Mouse (Mus musculus) heart, adult 2 months (tissue): ENCODE data around the gene H2afx. TPM values are rescaled to one million over a fixed set of nuclear protein-coding genes. Genes with fewer than 3 reads are reported as not detected.
"Not testable (repeated sequence)": the region's sequence is repeated elsewhere in the genome, so short reads cannot be mapped to it uniquely, and the experiment has no call there.

ENCODE experiments used
- DNase-seq, 2 experiments: peaks; one replicate each; pipeline ENCODE4 v3.0.0; 2021
- H3K27ac ChIP-seq: fragments of 200-600 bp; 2 replicates; pipeline ENCODE4 v1.8.1; 2022
- H3K27me3 ChIP-seq: fragments of 200-500 bp; 2 replicates; pipeline ENCODE4 v1.6.1; 2012; ENCODE audit warnings: mild to moderate bottlenecking, low read length, inconsistent platforms, mixed read lengths; ENCODE audit not compliant: control insufficient read depth, insufficient read depth
- H3K36me3 ChIP-seq: fragments of 200-500 bp; 2 replicates; pipeline ENCODE4 v1.6.1; 2012; ENCODE audit warnings: low read length, inconsistent platforms; ENCODE audit not compliant: control insufficient read depth, insufficient read depth
- H3K4me1 ChIP-seq: fragments of 200-500 bp; 2 replicates; pipeline ENCODE4 v1.6.1; 2011; ENCODE audit warnings: low read length; ENCODE audit not compliant: control insufficient read depth, insufficient read depth
- H3K4me3 ChIP-seq: fragments of 200-600 bp; 2 replicates; pipeline ENCODE4 v1.8.1; 2022
- H3K79me2 ChIP-seq: fragments of 200-500 bp; replicated peaks from 2 replicates; pipeline ENCODE4 v1.6.1; 2012; ENCODE audit warnings: mild to moderate bottlenecking, inconsistent platforms, low read length, moderate library complexity, mixed read lengths; ENCODE audit not compliant: control insufficient read depth, insufficient read depth
- H3K9ac ChIP-seq: fragments of 200-500 bp; 2 replicates; pipeline ENCODE4 v1.6.1; 2012; ENCODE audit warnings: low read depth, mild to moderate bottlenecking, control low read depth, inconsistent platforms, low read length, mixed read lengths
- CTCF ChIP-seq: fragments of 200-600 bp; IDR thresholded peaks from 2 replicates; pipeline ENCODE4 v1.8.1; 2022; ENCODE audit warnings: antibody characterized with exemption, mild to moderate bottlenecking, moderate library complexity
- EP300 ChIP-seq: fragments of 200-500 bp; IDR thresholded peaks from 2 replicates; pipeline ENCODE4 v1.6.1; 2011; ENCODE audit warnings: low read depth, low read length, control low read depth; ENCODE audit not compliant: insufficient read depth
- POLR2A ChIP-seq: fragments of 200-500 bp; IDR thresholded peaks from 2 replicates; pipeline ENCODE4 v1.6.1; 2011; ENCODE audit warnings: mild to moderate bottlenecking, low read depth, low read length, control low read depth; ENCODE audit not compliant: insufficient read depth
- WGBS: fragments of 180-500 bp; shearing (Covaris S2); methylation state at CpG from one replicate; pipeline ENCODE4 v1.1.7; 2018; 5-methylcytosine and 5-hydroxymethylcytosine counted together
- intact Hi-C: fragments of 180-260 bp; cut with DNase I; formaldehyde crosslinking; loops from one replicate; pipeline ENCODE4 v1.15.1; 2025
- polyA plus RNA-seq: library from polyadenylated mRNA; depleted of rRNA; stranded (reverse); fragments of >200 nt; gene quantifications from 2 replicates; pipeline ENCODE4 v1.2.3, GENCODE M21; 2012
- total RNA-seq, 2 experiments: library from RNA; stranded (reverse); gene quantifications; 2 replicates each; pipeline ENCODE4 v1.2.3; 2021

H2afx gene
- total and polyA plus RNA-seq, 3 experiments: 12.8 to 14.2 (median 12.8) TPM

DNA sequence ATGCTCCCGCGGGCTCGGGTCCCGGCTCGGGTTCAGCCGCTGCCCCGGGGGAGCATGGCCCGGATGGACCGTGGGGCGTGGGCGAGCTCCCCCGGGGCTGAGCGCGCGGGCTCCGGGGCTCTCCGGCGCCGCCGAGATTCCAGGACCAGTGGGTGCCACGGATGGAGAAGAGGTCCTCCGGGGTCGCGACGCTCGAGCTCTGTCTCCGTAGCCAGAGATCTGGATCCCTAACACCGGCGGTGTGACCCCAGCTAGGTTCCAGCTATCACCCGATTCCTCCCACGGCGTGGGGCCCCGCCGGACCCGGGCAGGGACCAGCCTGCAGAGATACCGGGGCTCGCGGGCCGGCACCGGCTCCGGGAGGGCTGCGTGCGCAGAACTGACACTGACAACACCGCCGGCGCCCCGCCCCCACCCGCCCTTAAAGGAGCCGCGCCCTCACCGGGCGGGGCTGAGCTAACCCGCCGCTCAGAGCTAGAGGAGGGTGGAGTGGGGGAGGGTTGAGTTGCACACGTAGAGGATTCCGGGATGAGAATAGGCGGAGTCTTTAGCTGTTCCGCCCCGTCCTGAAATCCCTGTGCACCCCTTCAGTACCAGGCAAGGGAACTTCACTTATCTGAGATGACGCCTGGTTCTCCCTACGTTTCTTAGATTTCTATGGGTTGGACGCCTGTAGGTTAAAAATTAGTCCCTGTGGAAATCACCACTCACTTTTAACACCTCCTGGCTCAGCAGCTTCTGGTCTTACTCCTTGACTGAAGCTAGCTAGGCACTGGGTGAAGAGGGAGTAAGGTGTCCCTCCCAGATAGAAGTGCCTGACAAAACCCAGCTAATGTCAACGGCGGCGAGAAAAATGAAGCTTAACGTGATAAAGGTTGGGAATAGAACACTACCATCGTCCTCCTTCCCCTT lies 14.4 kb upstream of the H2afx start, which contains the start of gene C2cd2l:
C2cd2l (minus strand) TSS at position 399 of the 912 bp plus-strand sequence.
- Histone ChIP-seq H3K4me1 (peaks cover 7% of the 10 kb centered on the region), H3K27me3 (no peaks in the 10 kb centered on the region), H3K9ac (peak within 1 kb of the TSS; percentile 95), H3K27ac (peak within 1 kb of the TSS; percentile 97), H3K36me3 (no peaks in the 10 kb centered on the region), H3K4me3 (peak within 1 kb of the TSS; percentile 95), H3K79me2 (peaks cover 2% of the 10 kb centered on the region)
- DNase-seq: peak; percentile 89 to 93
- under 1% methylated on average over 67 of the region's 67 CpGs for WGBS
- intact Hi-C loops: no loop called here
- TF ChIP-seq CTCF (no peak), POLR2A (peak; percentile 54), EP300 (peak; percentile 65; the same call in 1 of the 2 replicates)

DNA sequence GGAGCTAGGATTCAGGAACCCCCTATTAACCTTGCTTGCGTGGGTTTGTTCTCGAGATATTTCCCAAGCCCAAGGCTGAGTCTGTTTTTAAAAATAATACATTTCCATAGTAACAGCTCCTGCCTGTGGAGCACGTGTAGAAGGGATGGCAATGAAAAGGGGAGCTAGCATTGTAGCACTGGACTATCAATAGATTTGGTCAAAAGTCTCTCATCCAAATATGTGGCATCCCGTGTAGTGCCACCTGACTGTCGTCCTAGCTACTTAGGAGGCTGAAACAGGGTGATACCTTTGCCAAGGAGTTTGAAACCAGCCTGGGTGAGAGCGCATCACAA lies 13.7 kb upstream of the H2afx start:
- 17% methylated on average over 6 of the region's 6 CpGs for WGBS
- no peak for DNase-seq

DNA sequence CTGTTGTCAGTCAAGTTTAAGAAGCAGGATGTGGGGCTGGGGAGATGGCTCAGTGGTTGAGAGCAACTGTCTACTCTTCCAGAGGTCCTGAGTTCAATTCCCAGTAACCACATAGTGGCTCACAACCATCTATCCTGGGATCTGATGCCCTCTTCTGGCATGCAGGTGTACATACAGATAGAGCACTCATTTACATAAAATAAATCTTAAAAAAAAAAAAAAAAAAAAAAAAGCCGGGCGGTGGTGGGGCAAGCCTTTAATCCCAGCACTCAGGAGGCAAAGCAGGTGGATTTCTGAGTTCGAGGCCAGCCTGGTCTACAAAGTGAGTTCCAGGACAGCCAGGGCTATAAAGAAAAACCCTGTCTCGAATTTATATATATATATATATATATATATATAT lies 10.8 kb upstream of the H2afx start:
- peak; percentile 28 for TF ChIP-seq CTCF
- H3K36me3 ChIP-seq, H3K27ac ChIP-seq, H3K4me3 ChIP-seq, H3K4me1 ChIP-seq, H3K79me2 ChIP-seq, intact Hi-C loops, H3K9ac ChIP-seq, H3K27me3 ChIP-seq, DNase-seq: not testable (repeated sequence)
- 69% methylated on average over 4 of the region's 4 CpGs for WGBS

More for the DNA sequence above, 13.7 kb upstream of the H2afx start:
- H3K36me3 ChIP-seq: no peaks in the 10 kb centered on the region
- H3K27me3 ChIP-seq: no peaks in the 10 kb centered on the region
- peaks cover 8% of the 10 kb centered on the region for H3K4me1 ChIP-seq
- TF ChIP-seq EP300 (no peak), POLR2A (no peak), CTCF (no peak)
- H3K4me3 ChIP-seq: peak overlapping the region; percentile 95
- intact Hi-C loops: no loop called here
- peak overlapping the region; percentile 60 for H3K27ac ChIP-seq
- H3K9ac ChIP-seq: peak overlapping the region; percentile 64
- H3K79me2 ChIP-seq: peaks cover 2% of the 10 kb centered on the region

DNA sequence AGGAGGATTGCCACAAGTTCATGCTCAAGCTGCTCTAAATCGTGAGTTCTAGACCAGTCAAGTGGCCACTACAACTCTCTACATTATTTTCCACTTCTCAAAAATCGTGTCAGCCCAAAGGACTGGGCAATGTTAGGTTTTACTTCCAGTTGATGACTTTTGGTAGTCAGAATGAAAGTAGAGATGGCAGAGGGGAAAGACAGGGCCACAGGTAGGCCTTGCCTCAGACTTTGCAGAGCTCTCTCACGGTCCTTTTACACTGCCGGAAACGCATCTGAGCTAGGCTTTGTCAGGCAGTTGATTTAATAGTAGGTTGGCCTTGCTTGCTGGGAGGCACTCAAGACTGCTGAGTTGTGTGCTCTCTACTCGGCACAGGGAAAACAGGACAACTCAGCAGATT lies 10.3 kb upstream of the H2afx start:
- TF ChIP-seq CTCF (no peak), EP300 (no peak), POLR2A (no peak)
- no peaks in the 10 kb centered on the region for H3K36me3 ChIP-seq
- H3K4me1 ChIP-seq: peaks cover 7% of the 10 kb centered on the region
- H3K4me3 ChIP-seq: no peak overlapping the region
- no peak overlapping the region for H3K9ac ChIP-seq
- H3K79me2 ChIP-seq: peaks cover 2% of the 10 kb centered on the region
- 87% methylated on average over 6 of the region's 6 CpGs for WGBS
- intact Hi-C loops: no loop called here
- H3K27me3 ChIP-seq: no peaks in the 10 kb centered on the region
- H3K27ac ChIP-seq: no peak overlapping the region
- no peak for DNase-seq

DNA sequence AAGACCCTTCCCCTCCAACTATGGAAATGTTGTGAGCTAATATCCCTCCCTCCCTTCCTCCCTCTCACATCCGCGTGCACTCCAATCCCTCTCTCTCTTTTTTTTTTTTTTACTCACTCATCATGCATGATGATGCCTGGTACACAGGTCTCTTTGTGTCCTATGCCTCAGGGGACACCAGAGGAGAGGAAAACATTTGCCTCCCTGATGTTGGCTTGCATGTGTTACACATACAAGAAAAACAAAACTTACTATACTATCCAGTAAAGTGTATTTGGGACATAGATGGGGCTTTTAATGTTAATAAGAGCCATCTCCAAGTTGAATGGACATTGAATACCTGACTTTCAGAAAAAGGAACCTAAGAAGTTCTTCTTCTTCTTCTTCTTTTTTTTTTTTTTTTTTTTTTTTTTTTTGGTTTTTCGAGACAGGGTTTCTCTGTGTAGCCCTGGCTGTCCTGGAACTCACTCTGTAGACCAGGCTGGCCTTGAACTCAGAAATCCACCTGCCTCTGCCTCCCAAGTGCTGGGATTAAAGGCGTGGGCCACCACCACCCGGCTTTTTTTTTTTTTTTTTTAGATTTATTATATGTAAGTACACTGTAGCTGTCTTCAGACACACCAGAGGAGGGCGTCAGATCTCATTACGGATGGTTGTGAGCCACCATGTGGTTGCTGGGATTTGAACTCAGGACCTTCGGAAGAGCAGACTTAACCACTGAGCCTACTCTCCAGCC lies 9.3 kb upstream of the H2afx start:
- 59% methylated on average over 7 of the region's 8 CpGs for WGBS
- H3K9ac ChIP-seq, intact Hi-C loops: not testable (repeated sequence)

DNA sequence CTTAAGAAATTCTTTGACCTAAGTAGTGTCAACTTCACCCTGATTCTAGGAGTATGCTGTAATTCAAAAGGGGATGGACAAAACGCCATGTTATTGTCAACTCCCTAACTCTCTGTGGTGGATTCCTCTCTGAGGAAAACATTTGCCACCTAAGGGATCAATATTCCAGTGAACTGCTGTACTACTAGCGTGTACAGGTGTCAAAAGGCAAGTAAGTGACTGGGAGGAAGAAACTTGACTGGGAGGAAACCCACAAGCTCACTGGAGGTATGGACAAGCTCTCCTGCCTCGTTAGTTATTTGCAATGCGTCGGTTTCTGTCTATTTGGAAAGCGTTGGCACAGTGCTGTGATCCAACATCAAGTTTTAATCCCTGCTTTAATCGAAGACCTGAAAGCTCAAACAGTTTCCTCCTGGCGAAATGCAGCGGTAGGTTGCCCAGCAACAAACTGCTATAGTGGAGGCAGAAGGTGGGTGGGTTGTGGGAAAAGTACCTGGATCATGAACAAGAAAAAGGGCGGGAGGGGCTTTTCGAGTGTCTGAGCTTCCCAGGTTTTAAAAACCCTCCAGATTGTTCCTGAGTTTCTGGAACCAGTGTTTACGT lies 8.6 kb upstream of the H2afx start, which contains the start of gene Dpagt1:
Dpagt1 (plus strand) TSS at position 252 of the 603 bp plus-strand sequence.
- TF ChIP-seq CTCF (no peak), EP300 (no peak), POLR2A (no peak)
- intact Hi-C loops: loop anchor here (2.0 kb wide), 1 partner anchor 21 kb away; the partner anchor contains the start of gene Hinfp
- no peak for DNase-seq

More for the DNA sequence above, 9.3 kb upstream of the H2afx start:
- not testable (repeated sequence) for H3K79me2 ChIP-seq, H3K27me3 ChIP-seq, DNase-seq, H3K36me3 ChIP-seq, H3K4me3 ChIP-seq, H3K4me1 ChIP-seq
- H3K27ac ChIP-seq: peak overlapping the region; percentile 95

More for the DNA sequence above, 8.6 kb upstream of the H2afx start, which contains the start of gene Dpagt1:
- Histone ChIP-seq H3K27ac (peak within 1 kb of the TSS; percentile 95), H3K4me3 (peak within 1 kb of the TSS; percentile 86), H3K27me3 (no peaks in the 10 kb centered on the region), H3K79me2 (no peaks in the 10 kb centered on the region), H3K9ac (peak within 1 kb of the TSS; percentile 88), H3K4me1 (peaks cover 4% of the 10 kb centered on the region), H3K36me3 (no peaks in the 10 kb centered on the region)
- WGBS: 2% methylated on average over 12 of the region's 12 CpGs
